In the genomic region with DNA sequence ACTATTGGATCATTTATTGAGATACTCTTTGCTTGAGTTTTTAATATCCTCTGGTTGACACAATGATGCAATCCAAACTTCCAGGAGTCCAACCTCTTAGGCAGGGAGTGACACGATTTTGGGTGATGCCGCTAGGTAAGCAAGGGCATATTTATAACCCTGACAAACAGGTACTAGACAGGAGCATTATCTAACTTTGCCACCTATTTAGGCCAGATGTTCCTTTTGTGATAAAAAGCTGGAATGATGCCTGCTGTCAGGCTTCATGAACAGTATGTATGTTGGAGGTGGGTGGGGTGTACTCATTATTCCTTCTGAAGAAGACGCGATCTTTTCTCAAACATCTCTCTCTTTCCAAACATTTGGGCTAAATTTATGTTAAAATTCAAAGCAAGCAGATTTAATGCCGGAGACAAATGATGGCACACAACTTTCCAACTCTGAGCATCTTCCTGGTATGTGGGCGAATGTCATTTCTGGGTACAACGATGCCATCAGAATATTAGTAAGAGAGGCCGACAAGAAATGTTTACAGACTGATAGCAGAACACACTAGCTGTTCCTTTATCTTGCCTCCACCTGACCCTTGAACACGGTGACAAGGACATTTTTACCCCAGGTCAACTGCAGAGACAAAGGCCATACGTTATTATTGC, we compare ENCODE assay signal across 8 mouse cellular contexts. TPM values are rescaled to one million over a fixed set of nuclear protein-coding genes. Genes with fewer than 3 reads are reported as not detected.
DNase-seq lines count a peak whose midpoint lies in the region; ATAC-seq and TF ChIP-seq lines count a peak whose summit lies in the region.

No protein-coding gene starts in this region.

- TF ChIP-seq CTCF in liver, adult 2 months (IDR thresholded peaks at IDR 0.05; ENCODE audit: low read depth, low read length) = no peak
- no peak for TF ChIP-seq CTCF in stomach, postnatal 0 days (IDR thresholded peaks at IDR 0.05; ENCODE audit: low read depth)

- DNase-seq in cerebellum, adult 11-12 months = peak; percentile 9
- DNase-seq in cerebellum, adult 11 months = no peak
- DNase-seq in A20 (ENCODE audit: low read depth, low spot score) = peak; percentile 36
- no peak for DNase-seq in forebrain, embryonic 11.5 days (ENCODE audit: low spot score)
- peak; percentile 90 for DNase-seq in liver, adult 2 months (ENCODE audit: extremely low read depth, low read depth, low spot score)
- DNase-seq in stomach, postnatal 0 days (ENCODE audit: low spot score) = no peak
- no peak for DNase-seq in right cerebral cortex, postnatal 4 days
- DNase-seq in MN1 (ENCODE audit: low spot score) = no peak

- TF ChIP-seq EP300 in stomach, postnatal 0 days (optimal IDR thresholded peaks at IDR 0.05) = no peak

- no peak overlapping the region for H3K9ac ChIP-seq in forebrain, embryonic 11.5 days (ENCODE audit: low read length)
- H3K9ac ChIP-seq in liver, adult 2 months (ENCODE audit: low read depth, low read length) = no peak overlapping the region; the same call in 1 of the 2 replicates
- H3K9ac ChIP-seq in stomach, postnatal 0 days (ENCODE audit: low read length) = no peak overlapping the region

- peaks cover 23% of the 10 kb centered on the region for H3K79me2 ChIP-seq in liver, adult 2 months (ENCODE audit: control insufficient read depth, insufficient read depth, low read length)

- no peaks in the 10 kb centered on the region for H3K36me3 ChIP-seq in forebrain, embryonic 11.5 days (ENCODE audit: control insufficient read depth, insufficient read depth, low read length)
- no peaks in the 10 kb centered on the region for H3K36me3 ChIP-seq in liver, adult 2 months (ENCODE audit: control insufficient read depth, insufficient read depth, low read length)
- no peaks in the 10 kb centered on the region for H3K36me3 ChIP-seq in stomach, postnatal 0 days (ENCODE audit: control insufficient read depth, insufficient read depth, low read length)

- H3K27ac ChIP-seq in forebrain, embryonic 11.5 days (ENCODE audit: low read depth, low read length) = no peak overlapping the region
- H3K27ac ChIP-seq in liver, adult 2 months (replicated peaks; ENCODE audit: insufficient read depth, low read depth, low read length) = peak overlapping the region; percentile 84
- H3K27ac ChIP-seq in stomach, postnatal 0 days (replicated peaks) = no peak overlapping the region

- H3K4me1 ChIP-seq in forebrain, embryonic 11.5 days (replicated peaks; ENCODE audit: control insufficient read depth, insufficient read depth, low read length) = peaks cover 7% of the 10 kb centered on the region; the same call in 1 of the 2 replicates
- peaks cover 28% of the 10 kb centered on the region for H3K4me1 ChIP-seq in liver, adult 2 months (ENCODE audit: control insufficient read depth, insufficient read depth, low read length)
- H3K4me1 ChIP-seq in stomach, postnatal 0 days (replicated peaks; ENCODE audit: control insufficient read depth, insufficient read depth) = 0 out of 2 replicates have a peak, but pooled peaks cover 2% of the 10 kb centered on the region

- no peaks in the 10 kb centered on the region for H3K9me3 ChIP-seq in forebrain, embryonic 11.5 days (ENCODE audit: control insufficient read depth, low read length)
- no peaks in the 10 kb centered on the region for H3K9me3 ChIP-seq in stomach, postnatal 0 days (ENCODE audit: control insufficient read depth, low read length)

- no peak for TF ChIP-seq POLR2A in liver, adult 2 months (IDR thresholded peaks at IDR 0.05; ENCODE audit: extremely low read depth, insufficient read depth, low read length)

- peak overlapping the region; percentile 98; the same call in 1 of the 2 replicates for H3K4me3 ChIP-seq in forebrain, embryonic 11.5 days (ENCODE audit: low read depth, low read length)
- H3K4me3 ChIP-seq in liver, adult 2 months (ENCODE audit: insufficient read depth, low read depth, low read length) = peak overlapping the region; percentile 97
- peak overlapping the region; percentile 99; the same call in 1 of the 2 replicates for H3K4me3 ChIP-seq in stomach, postnatal 0 days (ENCODE audit: low read depth, low read length)

- no peak overlapping the region; the same call in 1 of the 2 replicates for H3K4me2 ChIP-seq in forebrain, embryonic 11.5 days (ENCODE audit: low read depth, low read length, severe bottlenecking)
- H3K4me2 ChIP-seq in stomach, postnatal 0 days (replicated peaks; ENCODE audit: low read depth) = peak overlapping the region; percentile 52

- 63% methylated on average over 10 of the region's 10 CpGs for WGBS in forebrain, embryonic 11.5 days
- 22% methylated on average over 10 of the region's 10 CpGs for WGBS in liver, adult 2 months
- WGBS in stomach, postnatal 0 days = 43% methylated on average over 10 of the region's 10 CpGs

- no peaks in the 10 kb centered on the region for H3K27me3 ChIP-seq in forebrain, embryonic 11.5 days (ENCODE audit: control insufficient read depth, insufficient read depth, low read length)
- no peaks in the 10 kb centered on the region for H3K27me3 ChIP-seq in liver, adult 2 months (ENCODE audit: control insufficient read depth, insufficient read depth, low read length)
- H3K27me3 ChIP-seq in stomach, postnatal 0 days (ENCODE audit: control insufficient read depth, insufficient read depth, low read length) = no peaks in the 10 kb centered on the region

- ATAC-seq in forebrain, embryonic 11.5 days (replicated peaks; ENCODE audit: low FRiP score) = no peak
- no peak for ATAC-seq in stomach, postnatal 0 days (ENCODE audit: low FRiP score, low TSS enrichment)

RNA-seq across cellular contexts. Expression of a gene that starts 0.6 kb away (rescaled TPM):
- 208 and 221 TPM in 2 replicates for polyA plus RNA-seq in forebrain, embryonic 11.5 days (2014; fragmentation: Nextera tagmentation; extraction: Ambion mirVana)
- 120 and 122 TPM in 2 replicates for total RNA-seq in liver, adult 2 months (2014; rRNA removed)
- 57.7 and 67.0 TPM in 2 replicates for polyA plus RNA-seq in liver, adult 2 months (2012; rRNA removed)
- 108 and 116 TPM in 2 replicates for polyA plus RNA-seq in stomach, postnatal 0 days (2015; fragmentation: Nextera tagmentation; extraction: Ambion mirVana)

Comparison
In these comparisons a context has a peak if more than half of its experiments do, and no peak if none do; other contexts are left out.
1. DNase-seq: peak in cerebellum, adult 11-12 months (single experiment), A20 (single experiment) and liver, adult 2 months (single experiment); none in cerebellum, adult 11 months (single experiment), forebrain, embryonic 11.5 days (single experiment), stomach, postnatal 0 days (single experiment), right cerebral cortex, postnatal 4 days (single experiment) and MN1 (single experiment).
2. Peak in every context shown above with its lines, with median percentiles within 50 percentile points of each other: H3K4me3 ChIP-seq.